Mouse (Mus musculus) neural tube, embryonic 11.5 days (tissue): Measurements from ENCODE around the gene Atxn2. TPM values are rescaled to one million over a fixed set of nuclear protein-coding genes. Genes with fewer than 3 reads are reported as not detected.

Experiments
- ATAC-seq: fragments of 200-750 bp; cut with Nextera tagmentation; 2 replicates; pipeline ENCODE4 v1.8.0; 2017; ENCODE audit warnings: moderate number of reproducible peaks, mild to moderate bottlenecking, moderate TSS enrichment, moderate library complexity; ENCODE audit not compliant: insufficient read depth, low FRiP score, low TSS enrichment
- DNase-seq: peaks from one replicate; pipeline ENCODE4 v3.0.0-alpha.2; 2015; ENCODE audit warnings: low spot score
- H3K27ac ChIP-seq: fragments of 300-500 bp; sonication (generic); 2 replicates; pipeline ENCODE4 v1.5.1; 2014; ENCODE audit warnings: low read depth, mild to moderate bottlenecking, low read length
- H3K27me3 ChIP-seq: fragments of 300-500 bp; sonication (generic); 2 replicates; pipeline ENCODE4 v1.6.1; 2014; ENCODE audit warnings: mild to moderate bottlenecking, low read length, mixed read lengths; ENCODE audit not compliant: control insufficient read depth, insufficient read depth
- H3K36me3 ChIP-seq: fragments of 300-500 bp; sonication (generic); 2 replicates; pipeline ENCODE4 v1.6.1; 2014; ENCODE audit warnings: mild to moderate bottlenecking, low read length, moderate library complexity, mixed read lengths; ENCODE audit not compliant: control insufficient read depth, insufficient read depth
- H3K4me1 ChIP-seq: fragments of 300-500 bp; sonication (generic); 2 replicates; pipeline ENCODE4 v1.6.1; 2014; ENCODE audit warnings: low read length, mixed read lengths; ENCODE audit not compliant: control insufficient read depth, insufficient read depth
- H3K4me2 ChIP-seq: fragments of 300-500 bp; sonication (generic); 2 replicates; pipeline ENCODE4 v1.6.1; 2014; ENCODE audit warnings: low read depth, mild to moderate bottlenecking, moderate library complexity
- H3K4me3 ChIP-seq: fragments of 300-500 bp; sonication (generic); 2 replicates; pipeline ENCODE4 v1.5.1; 2014; ENCODE audit warnings: low read depth, low read length
- H3K9ac ChIP-seq: fragments of 300-500 bp; sonication (generic); 2 replicates; pipeline ENCODE4 v1.6.1; 2014; ENCODE audit warnings: mild to moderate bottlenecking, low read length
- H3K9me3 ChIP-seq: fragments of 300-500 bp; sonication (generic); 2 replicates; pipeline ENCODE4 v1.6.1; 2016; ENCODE audit warnings: low read length; ENCODE audit not compliant: control insufficient read depth
- WGBS: fragments of 180-500 bp; shearing (Covaris S2); extraction: QIAGEN DNeasy Blood & Tissue Kit; methylation state at CpG from one replicate; pipeline ENCODE4 v1.1.7; 2014; 5-methylcytosine and 5-hydroxymethylcytosine counted together
- polyA plus RNA-seq: library from polyadenylated mRNA; unstranded; fragments of >200 nt; fragmentation: Nextera tagmentation; extraction: Ambion mirVana; gene quantifications from 2 replicates; pipeline ENCODE4 v1.2.1, GENCODE M21; 2014

Atxn2 gene
- polyA plus RNA-seq, 1 experiment from 2014 or later, result 101 TPM

- Histone ChIP-seq H3K9me3 (no peaks in the 10 kb centered on the region), H3K4me3 (no peak overlapping the region), H3K27ac (no peak overlapping the region), H3K9ac (no peak overlapping the region), H3K36me3 (no peaks in the 10 kb centered on the region), H3K4me2 (no peak overlapping the region), H3K4me1 (peaks cover 7% of the 10 kb centered on the region), H3K27me3 (no peaks in the 10 kb centered on the region)
- 68% methylated on average over 8 of the region's 8 CpGs for WGBS
- DNase-seq (no peak), ATAC-seq (no peak)
Measured at GRCm38 (mm10) chr5:121701111-121701769, 9.9 kb upstream of the Atxn2 start.

GRCm38 (mm10) chr5:121703341-121703740 lies 7.8 kb upstream of the Atxn2 start:
- H3K9ac ChIP-seq, result no peak overlapping the region
- H3K4me1 ChIP-seq, result peaks cover 7% of the 10 kb centered on the region
- no peak overlapping the region for H3K4me2 ChIP-seq
- ATAC-seq (no peak), DNase-seq (no peak)
- H3K36me3 ChIP-seq, result no peaks in the 10 kb centered on the region
- H3K4me3 ChIP-seq, result no peak overlapping the region
- WGBS, result 83% methylated on average over 1 of the region's 1 CpGs
- H3K27me3 ChIP-seq, result no peaks in the 10 kb centered on the region
- H3K27ac ChIP-seq, result no peak overlapping the region
- H3K9me3 ChIP-seq, result no peaks in the 10 kb centered on the region

GRCm38 (mm10) chr5:121704512-121705248 lies 6.5 kb upstream of the Atxn2 start:
- H3K9me3 ChIP-seq, result no peaks in the 10 kb centered on the region
- ATAC-seq (no peak), DNase-seq (no peak)
- H3K27me3 ChIP-seq, result no peaks in the 10 kb centered on the region
- peaks cover 7% of the 10 kb centered on the region for H3K4me1 ChIP-seq
- WGBS, result 9% methylated on average over 20 of the region's 20 CpGs
- H3K36me3 ChIP-seq, result no peaks in the 10 kb centered on the region
- no peak overlapping the region for H3K9ac ChIP-seq
- H3K4me3 ChIP-seq, result no peak overlapping the region
- H3K27ac ChIP-seq, result no peak overlapping the region
- peak overlapping the region; percentile 16; the same call in 1 of the 2 replicates for H3K4me2 ChIP-seq

GRCm38 (mm10) chr5:121710402-121710801 lies 735 bp upstream of the Atxn2 start:
- Histone ChIP-seq H3K4me1 (peaks cover 11% of the 10 kb centered on the region; the same call in 1 of the 2 replicates), H3K4me2 (peak overlapping the region; percentile 87; the same call in 1 of the 2 replicates), H3K27me3 (no peaks in the 10 kb centered on the region), H3K27ac (no peak overlapping the region), H3K36me3 (no peaks in the 10 kb centered on the region), H3K4me3 (peak overlapping the region; percentile 99; the same call in 1 of the 2 replicates), H3K9ac (no peak overlapping the region), H3K9me3 (no peaks in the 10 kb centered on the region)
- 49% methylated on average over 2 of the region's 2 CpGs for WGBS
- ATAC-seq (no peak), DNase-seq (no peak)

- DNase-seq, result no peak
- H3K4me3 ChIP-seq, result peak overlapping the region; percentile 99
- WGBS, result under 1% methylated on average over 12 of the region's 12 CpGs
- H3K4me2 ChIP-seq, result peak overlapping the region; percentile 87
- no peaks in the 10 kb centered on the region for H3K36me3 ChIP-seq
- no peaks in the 10 kb centered on the region for H3K27me3 ChIP-seq
- peak overlapping the region; percentile 97 for H3K9ac ChIP-seq
- H3K4me1 ChIP-seq, result peaks cover 14% of the 10 kb centered on the region; the same call in 1 of the 2 replicates
- no peak; the same call in 1 of the 2 replicates for ATAC-seq
- no peaks in the 10 kb centered on the region for H3K9me3 ChIP-seq
- H3K27ac ChIP-seq, result peak overlapping the region; percentile 90
Measured at GRCm38 (mm10) chr5:121710851-121711173, 325 bp upstream of the Atxn2 start.

- Histone ChIP-seq H3K36me3 (no peaks in the 10 kb centered on the region; the same call in 1 of the 2 replicates), H3K4me3 (peak overlapping the region; percentile 99), H3K9ac (peak overlapping the region; percentile 97), H3K4me2 (peak overlapping the region; percentile 87), H3K9me3 (no peaks in the 10 kb centered on the region), H3K27ac (peak overlapping the region; percentile 90), H3K27me3 (no peaks in the 10 kb centered on the region), H3K4me1 (peaks cover 14% of the 10 kb centered on the region; the same call in 1 of the 2 replicates)
- 0% methylated on average over 21 of the region's 57 CpGs for WGBS
- DNase-seq, result no peak
- ATAC-seq, result peak; percentile 35; the same call in 1 of the 2 replicates
Measured at GRCm38 (mm10) chr5:121711928-121712231, 743 bp downstream of the Atxn2 start.

- Histone ChIP-seq H3K9ac (peak overlapping the region; percentile 97), H3K27ac (peak overlapping the region; percentile 90)
- peak; percentile 50 for ATAC-seq
Measured at GRCm38 (mm10) chr5:121712232-121712933, 1.2 kb downstream of the Atxn2 start.

GRCm38 (mm10) chr5:121712934-121713538 lies 1.9 kb downstream of the Atxn2 start:
- peak; percentile 59 for DNase-seq
- Histone ChIP-seq H3K4me1 (peaks cover 14% of the 10 kb centered on the region; the same call in 1 of the 2 replicates), H3K36me3 (peaks cover 5% of the 10 kb centered on the region), H3K9ac (peak overlapping the region; percentile 97), H3K27me3 (no peaks in the 10 kb centered on the region), H3K4me3 (peak overlapping the region; percentile 99), H3K4me2 (peak overlapping the region; percentile 87), H3K27ac (peak overlapping the region; percentile 90), H3K9me3 (no peaks in the 10 kb centered on the region)
- under 1% methylated on average over 27 of the region's 32 CpGs for WGBS
- no peak; the same call in 1 of the 2 replicates for ATAC-seq

More at GRCm38 (mm10) chr5:121712232-121712933, 1.2 kb downstream of the Atxn2 start:
- under 1% methylated on average over 27 of the region's 66 CpGs for WGBS
- peak overlapping the region; percentile 99 for H3K4me3 ChIP-seq
- H3K9me3 ChIP-seq, result no peaks in the 10 kb centered on the region
- H3K4me2 ChIP-seq, result peak overlapping the region; percentile 87
- peaks cover 14% of the 10 kb centered on the region; the same call in 1 of the 2 replicates for H3K4me1 ChIP-seq
- peak; percentile 68 for DNase-seq
- peaks cover 3% of the 10 kb centered on the region for H3K36me3 ChIP-seq
- H3K27me3 ChIP-seq, result no peaks in the 10 kb centered on the region
